Mouse (Mus musculus): ENCODE data around the gene Socs1.

Gene Socs1

DNA sequence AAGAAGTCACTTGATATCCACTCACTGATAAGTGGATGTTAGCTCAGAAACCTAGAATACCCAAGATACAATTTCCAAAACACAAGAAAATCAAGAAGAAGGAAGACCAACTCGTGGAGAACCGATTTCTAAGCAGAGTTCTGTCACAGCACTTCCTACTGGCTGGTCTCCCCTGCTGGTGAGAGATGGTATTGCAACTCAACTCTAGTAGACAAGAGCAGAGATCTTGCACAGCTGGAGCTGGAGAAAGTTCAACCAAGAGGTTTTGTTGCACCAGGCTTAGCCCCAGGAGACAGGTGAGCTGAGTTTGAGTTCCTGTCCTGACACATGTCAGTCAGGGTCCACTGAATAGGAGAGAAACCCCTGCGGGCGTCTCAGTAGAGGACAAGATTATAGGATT, 18.2 kb downstream of the Socs1 start:
- intact Hi-C loops (cut with DNase I) = no loop called here

- intact Hi-C loops (cut with DNase I) = no loop called here
Observed at GRCm38 (mm10) chr16:10764323-10764722, 21.0 kb downstream of the Socs1 start.

- intact Hi-C loops (cut with DNase I) = no loop called here
Observed at GRCm38 (mm10) chr16:10763540-10764264, 21.6 kb downstream of the Socs1 start.

DNA sequence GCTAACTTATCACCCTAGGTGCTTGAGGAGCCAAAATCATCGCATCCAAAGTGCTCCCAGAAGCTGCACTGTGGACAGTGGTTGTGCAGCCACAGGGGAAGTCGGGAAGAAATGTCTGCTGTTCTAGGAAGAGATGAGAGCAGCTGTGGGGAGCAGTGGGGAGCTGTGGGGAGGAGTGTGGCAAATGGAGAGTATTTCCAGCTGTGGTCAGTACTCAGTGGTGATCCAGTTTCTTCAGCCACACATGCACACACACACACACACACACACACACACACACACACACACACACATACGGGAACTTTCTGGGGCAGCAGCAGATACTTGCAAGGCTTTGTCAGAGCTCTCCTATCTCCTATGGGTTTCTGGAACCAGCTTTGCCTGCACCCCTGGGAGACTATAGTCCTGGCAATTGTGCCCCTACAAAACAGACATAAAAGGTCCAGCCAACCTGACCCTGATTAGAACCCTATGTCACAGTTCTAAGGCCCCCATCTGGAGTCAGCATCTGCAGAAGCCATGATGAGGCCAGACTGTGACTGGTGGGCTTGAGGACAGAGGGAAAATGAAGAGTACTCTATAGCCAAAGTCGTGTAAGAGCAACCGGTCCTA, 22.7 kb downstream of the Socs1 start:
- intact Hi-C loops (cut with DNase I) = no loop called here

- intact Hi-C loops (cut with DNase I) = no loop called here
Observed at GRCm38 (mm10) chr16:10761182-10761581, 24.2 kb downstream of the Socs1 start.

DNA sequence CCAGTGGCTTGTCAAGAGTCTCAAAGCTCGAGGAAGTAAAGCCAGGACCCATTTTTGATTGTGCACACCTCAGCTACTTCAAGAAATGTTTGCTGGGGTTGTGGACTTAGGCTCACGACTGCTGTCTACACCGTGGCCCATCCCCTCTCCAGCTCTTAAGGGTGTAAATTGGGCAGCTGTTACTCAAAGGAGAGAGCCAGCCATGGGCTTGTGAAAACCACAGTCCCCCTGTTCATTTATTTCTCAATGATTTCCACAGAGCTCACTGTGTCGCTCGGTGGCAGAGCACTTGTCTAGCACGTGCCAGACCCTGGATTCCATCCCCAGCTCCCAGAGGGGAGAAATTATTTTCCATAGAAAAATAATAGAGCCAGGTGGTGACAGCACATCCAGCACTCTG, 29.2 kb downstream of the Socs1 start:
- intact Hi-C loops (cut with DNase I) = no loop called here

DNA sequence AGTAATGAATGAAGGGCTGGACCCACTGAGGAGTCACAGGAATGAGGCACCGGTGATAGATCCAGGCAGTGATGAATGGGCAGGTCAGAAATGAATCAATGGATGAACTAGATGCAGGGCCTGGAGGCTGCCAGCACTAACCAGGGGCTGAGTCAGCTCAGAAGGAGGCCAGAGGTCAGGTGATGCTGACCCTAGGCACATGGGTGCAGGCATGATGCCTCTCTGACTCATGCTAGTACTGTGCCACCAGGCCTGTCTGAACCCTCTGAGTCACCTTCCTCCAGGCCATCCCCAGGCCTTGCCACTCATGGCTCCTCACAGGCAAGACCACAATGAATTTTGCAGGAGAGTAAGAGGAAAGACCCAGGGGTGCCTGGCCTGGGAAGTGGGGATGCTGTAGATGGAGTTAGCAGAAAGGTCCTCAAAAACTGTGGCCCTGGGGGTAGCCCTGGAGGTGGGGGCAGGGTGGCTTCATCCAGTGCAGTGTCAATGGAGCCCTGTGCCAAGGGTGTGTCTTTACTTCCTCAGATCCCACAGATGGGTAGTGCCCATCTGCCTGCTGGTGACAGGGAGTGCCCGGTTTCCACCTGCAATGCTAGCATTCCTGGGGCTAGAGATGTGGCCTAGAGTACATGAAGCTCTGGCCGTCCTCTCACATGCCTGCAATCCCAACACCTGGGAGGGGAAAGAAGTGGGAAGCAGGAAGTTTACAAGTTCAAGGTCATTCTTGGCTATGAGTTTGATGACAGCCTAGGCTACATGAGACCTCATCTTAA, 30.6 kb downstream of the Socs1 start:
- intact Hi-C loops (cut with DNase I) = no loop called here

- intact Hi-C loops (cut with DNase I) = no loop called here
Observed at GRCm38 (mm10) chr16:10749824-10750223, 35.5 kb downstream of the Socs1 start.

DNA sequence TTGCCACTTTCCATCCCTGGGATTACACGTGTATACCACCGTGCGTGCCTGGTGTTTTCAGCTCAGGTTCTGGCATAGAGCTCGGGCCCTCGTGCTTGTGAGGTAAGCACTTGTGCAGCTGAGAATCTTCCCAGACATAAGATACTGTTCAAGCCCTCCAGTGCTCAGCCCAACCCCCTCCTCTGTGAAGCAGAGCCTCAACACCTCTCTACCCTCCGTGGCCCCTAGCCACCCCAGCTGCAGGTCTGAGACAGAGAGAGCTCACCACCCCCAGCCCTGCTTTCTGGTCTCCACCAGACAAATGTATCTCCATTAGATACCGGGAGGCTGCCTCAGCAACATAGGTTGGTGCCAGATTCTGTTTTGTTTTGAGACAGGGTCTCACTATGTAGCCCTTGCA, 36.1 kb downstream of the Socs1 start:
- intact Hi-C loops (cut with DNase I) = no loop called here

- intact Hi-C loops (cut with DNase I) = no loop called here
Observed at GRCm38 (mm10) chr16:10741082-10741481, 44.3 kb downstream of the Socs1 start.

- intact Hi-C loops (cut with DNase I) = no loop called here
Observed at GRCm38 (mm10) chr16:10739854-10740398, 45.4 kb downstream of the Socs1 start.

- intact Hi-C loops (cut with DNase I) = no loop called here
Observed at GRCm38 (mm10) chr16:10738866-10739265, 46.5 kb downstream of the Socs1 start.

GRCm38 (mm10) chr16:10737571-10737970, 47.8 kb downstream of the Socs1 start:
- intact Hi-C loops (cut with DNase I) = no loop called here

DNA sequence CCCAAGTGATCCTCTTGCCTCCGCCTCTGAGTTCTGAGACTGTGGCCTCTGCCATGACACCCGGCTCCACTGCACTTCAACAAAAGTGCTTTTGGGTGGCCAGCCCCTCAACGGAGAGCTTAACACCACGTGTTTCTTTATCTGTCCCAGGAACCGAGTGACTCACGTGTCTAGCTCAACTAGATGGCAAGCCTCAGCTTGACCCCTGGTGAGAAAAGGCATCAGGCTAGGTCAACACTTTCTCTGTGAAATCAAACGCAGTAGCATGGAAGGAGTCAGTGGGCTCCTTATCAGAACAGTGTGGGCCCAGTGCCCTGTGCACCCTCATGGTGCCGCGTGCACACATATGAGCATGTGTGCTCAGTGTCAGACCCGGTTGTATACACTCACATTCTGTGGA, 49.0 kb downstream of the Socs1 start:
- intact Hi-C loops (cut with DNase I) = no loop called here

DNA sequence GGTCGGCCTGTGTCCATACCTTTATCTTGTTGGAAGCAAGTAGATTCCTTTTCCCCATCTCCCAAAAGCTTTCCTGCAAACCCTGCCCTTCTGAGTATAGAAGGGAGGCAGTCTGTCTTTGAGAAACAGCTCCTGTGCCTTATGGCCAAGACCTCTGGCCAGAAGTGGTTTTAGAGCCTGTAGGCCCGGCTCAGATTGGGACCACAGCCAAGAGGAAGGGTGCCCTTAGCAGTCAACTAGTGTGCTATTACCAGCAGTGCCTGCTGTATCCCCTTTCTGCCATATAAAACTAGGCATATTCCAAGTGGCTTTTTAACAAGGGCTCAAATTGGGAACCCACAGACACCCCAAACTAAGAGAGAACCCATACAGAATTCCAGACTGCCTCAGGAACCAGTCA, 49.6 kb downstream of the Socs1 start:
- intact Hi-C loops (cut with DNase I) = no loop called here

- intact Hi-C loops (cut with DNase I) = no loop called here
Observed at GRCm38 (mm10) chr16:10732421-10732820, 52.9 kb downstream of the Socs1 start.

Measured in adrenal gland (tissue).